ENCODE assay signal across 9 mouse cellular contexts in genomic region chr1:153531677-153532233, GRCm38 (mm10). TPM values are rescaled to one million over a fixed set of nuclear protein-coding genes. Genes with fewer than 3 reads are reported as not detected.
A peak's percentile ranks its signal among the peaks of the same experiment; 100 is the strongest.
DNase-seq lines count a peak whose midpoint lies in the region; ATAC-seq lines count a peak whose summit lies in the region.
"Had no signal": no experiment of that assay in that cellular context is flagged by ENCODE, and none has a peak within 500 bp of the region (broad histone marks: within the 10 kb centered on the region; RNA-seq: fewer than 3 reads in every experiment).

No protein-coding gene starts in this region.

- WGBS in heart, embryonic 13.5 days: 38% methylated on average over 9 of the region's 9 CpGs
- WGBS in intestine, embryonic 16.5 days: 28% methylated on average over 9 of the region's 9 CpGs
- 25% methylated on average over 9 of the region's 9 CpGs for WGBS in neural tube, embryonic 11.5 days

- H3K4me1 ChIP-seq in heart, embryonic 13.5 days: peaks cover 12% of the 10 kb centered on the region
- peaks cover 10% of the 10 kb centered on the region for H3K4me1 ChIP-seq in intestine, embryonic 16.5 days (ENCODE audit: control insufficient read depth, insufficient read depth, low read length)
- H3K4me1 ChIP-seq in neural tube, embryonic 11.5 days (ENCODE audit: control insufficient read depth, insufficient read depth, low read length): 0 out of 2 replicates have a peak, but pooled peaks cover 6% of the 10 kb centered on the region

- no peak for ATAC-seq in heart, embryonic 13.5 days (ENCODE audit: extremely low read depth, insufficient number of reproducible peaks, low FRiP score, low TSS enrichment)
- ATAC-seq in intestine, embryonic 16.5 days: peak; percentile 26; the same call in 1 of the 2 replicates
- ATAC-seq in neural tube, embryonic 11.5 days (ENCODE audit: insufficient read depth, low FRiP score, low TSS enrichment): peak; percentile 80

- peak overlapping the region; percentile 32 for H3K4me3 ChIP-seq in heart, embryonic 13.5 days
- H3K4me3 ChIP-seq in intestine, embryonic 16.5 days (ENCODE audit: low read length): no peak overlapping the region
- H3K4me3 ChIP-seq in neural tube, embryonic 11.5 days (ENCODE audit: low read depth, low read length): no peak overlapping the region
- H3K4me3 ChIP-seq: erythroblast, embryonic 14.5 days had no signal

- DNase-seq in heart, adult 8-10 months (ENCODE audit: low spot score): no peak
- DNase-seq in embryo, embryonic 9.5 days (ENCODE audit: extremely low spot score): peak; percentile 70
- peak; percentile 66 for DNase-seq in neural tube, embryonic 11.5 days (ENCODE audit: low spot score)
- no peak for DNase-seq in right cerebral cortex, postnatal 25 days
- no peak for DNase-seq in adrenal gland, adult 2 months
- DNase-seq in lung, postnatal 10 days: no peak

- H3K27me3 ChIP-seq in heart, embryonic 13.5 days (replicated peaks): peaks cover 3% of the 10 kb centered on the region; the same call in 1 of the 2 replicates
- no peaks in the 10 kb centered on the region for H3K27me3 ChIP-seq in intestine, embryonic 16.5 days (replicated peaks; ENCODE audit: control insufficient read depth, insufficient read depth, low read length)
- no peaks in the 10 kb centered on the region for H3K27me3 ChIP-seq in neural tube, embryonic 11.5 days (ENCODE audit: control insufficient read depth, insufficient read depth, low read length)

- H3K9ac ChIP-seq in heart, embryonic 13.5 days: peak overlapping the region; percentile 75
- H3K9ac ChIP-seq in intestine, embryonic 16.5 days (ENCODE audit: low read depth, low read length): 0 out of 2 replicates have a peak overlapping the region, but pooled peaks have one; percentile 58
- peak overlapping the region; percentile 63 for H3K9ac ChIP-seq in neural tube, embryonic 11.5 days (ENCODE audit: low read length)

- no peaks in the 10 kb centered on the region for H3K9me3 ChIP-seq in heart, embryonic 13.5 days
- no peaks in the 10 kb centered on the region for H3K9me3 ChIP-seq in intestine, embryonic 16.5 days (ENCODE audit: control insufficient read depth, low read length)
- H3K9me3 ChIP-seq in neural tube, embryonic 11.5 days (ENCODE audit: control insufficient read depth, low read length): no peaks in the 10 kb centered on the region

- peak overlapping the region; percentile 63 for H3K4me2 ChIP-seq in heart, embryonic 13.5 days
- peak overlapping the region; percentile 52 for H3K4me2 ChIP-seq in intestine, embryonic 16.5 days (ENCODE audit: low read depth, low read length)
- no peak overlapping the region; the same call in 1 of the 2 replicates for H3K4me2 ChIP-seq in neural tube, embryonic 11.5 days (ENCODE audit: low read depth)

- H3K27ac ChIP-seq in heart, embryonic 13.5 days (replicated peaks): peak overlapping the region; percentile 63; the same call in 1 of the 2 replicates
- no peak overlapping the region for H3K27ac ChIP-seq in intestine, embryonic 16.5 days (ENCODE audit: low read length)
- H3K27ac ChIP-seq in neural tube, embryonic 11.5 days (ENCODE audit: low read depth, low read length): peak overlapping the region; percentile 86

- H3K36me3 ChIP-seq in heart, embryonic 13.5 days: no peaks in the 10 kb centered on the region
- H3K36me3 ChIP-seq in intestine, embryonic 16.5 days (ENCODE audit: control insufficient read depth, insufficient read depth, low read length): no peaks in the 10 kb centered on the region
- H3K36me3 ChIP-seq in neural tube, embryonic 11.5 days (ENCODE audit: control insufficient read depth, insufficient read depth, low read length): no peaks in the 10 kb centered on the region

RNA-seq across cellular contexts. Expression of gene Npl, which starts 18.1 kb away (rescaled TPM):
- 5.9 and 6.8 TPM in 2 replicates for polyA plus RNA-seq in heart, embryonic 13.5 days (2015; fragmentation: Nextera tagmentation; extraction: Ambion mirVana)
- total RNA-seq in heart, adult 8-10 months (2022): 1 to 10 TPM; 1.3 to 1.8 (median 1.8) TPM
- polyA plus RNA-seq in intestine, embryonic 16.5 days (2015; fragmentation: Nextera tagmentation; extraction: Ambion mirVana): 174 and 289 TPM in 2 replicates
- polyA plus RNA-seq in neural tube, embryonic 11.5 days (2014; fragmentation: Nextera tagmentation; extraction: Ambion mirVana): 14.5 and 14.6 TPM in 2 replicates
- 1 to 10 TPM; 2.9 to 8.3 TPM for total RNA-seq in adrenal gland, adult 2 months (2021)
- 0.15 and 0.16 TPM in 2 replicates for polyA plus RNA-seq in adrenal gland, adult 2 months (2012; rRNA removed)

RNA-seq across cellular contexts. Expression of gene Dhx9, which starts 44.3 kb away (rescaled TPM):
- 21.5 and 22.0 TPM in 2 replicates for polyA plus RNA-seq in heart, embryonic 13.5 days (2015; fragmentation: Nextera tagmentation; extraction: Ambion mirVana)
- 10 to 100 TPM; 35.5 to 42.1 (median 38.2) TPM for total RNA-seq in heart, adult 8-10 months (2022)
- polyA plus RNA-seq in intestine, embryonic 16.5 days (2015; fragmentation: Nextera tagmentation; extraction: Ambion mirVana): 15.7 and 18.1 TPM in 2 replicates
- 21.0 and 23.8 TPM in 2 replicates for polyA plus RNA-seq in neural tube, embryonic 11.5 days (2014; fragmentation: Nextera tagmentation; extraction: Ambion mirVana)
- 100 to 1,000 TPM in 1 of 2 experiments, 10 to 100 TPM in 1; 98.3 to 113 TPM for total RNA-seq in adrenal gland, adult 2 months (2021)
- polyA plus RNA-seq in adrenal gland, adult 2 months (2012; rRNA removed): 1.4 and 2.2 TPM in 2 replicates

Comparison
In these comparisons a context has a peak if more than half of its experiments do, and no peak if none do; other contexts are left out.
1. DNase-seq: peak in embryo, embryonic 9.5 days (single experiment) and neural tube, embryonic 11.5 days (single experiment); none in heart, adult 8-10 months (single experiment), right cerebral cortex, postnatal 25 days (single experiment), adrenal gland, adult 2 months (single experiment) and lung, postnatal 10 days (single experiment).
2. RNA of gene Npl, which starts 18.1 kb away (polyA plus RNA-seq): 174 to 289 TPM in intestine, embryonic 16.5 days; 14.5 to 14.6 TPM in neural tube, embryonic 11.5 days, 5.9 to 6.8 TPM in heart, embryonic 13.5 days and 0.15 to 0.16 TPM in adrenal gland, adult 2 months; every median in the first group is over 10 times any median in the second.
3. Peak in every context shown above with its lines, with median percentiles within 50 percentile points of each other: H3K9ac ChIP-seq.